Mouse (Mus musculus) embryonic facial prominence, embryonic 15.5 days (tissue): ENCODE measurements around the gene Slc22a5. TPM values are rescaled to one million over a fixed set of nuclear protein-coding genes. Genes with fewer than 3 reads are reported as not detected.

Experiments
- polyA plus RNA-seq: library from polyadenylated mRNA; unstranded; fragments of >200 nt; fragmentation: Nextera tagmentation; extraction: Ambion mirVana; gene quantifications from 2 replicates; pipeline ENCODE4 v1.2.1, GENCODE M21; 2015

Gene Slc22a5
- polyA plus RNA-seq, 1 experiment from 2014 or later = 8.5 TPM

Other genes starting within 250 kb of the Slc22a5 start
- gene Rad50, start 184.3 kb downstream of the Slc22a5 start, polyA plus RNA-seq = 24.6 and 28.8 TPM in 2 replicates
- gene Il5, start 170.9 kb downstream of the Slc22a5 start, polyA plus RNA-seq = not detected in 2 replicates
- gene Irf1, start 121.6 kb downstream of the Slc22a5 start, polyA plus RNA-seq = 14.8 and 16.2 TPM in 2 replicates
- gene Gm17334, start 118.5 kb downstream of the Slc22a5 start, polyA plus RNA-seq = 0.31 and 0.50 TPM in 2 replicates
- gene Gm12216, start 32.4 kb downstream of the Slc22a5 start, polyA plus RNA-seq = 1.3 and 1.6 TPM in 2 replicates
- 5.0 TPM in 2 replicates for gene Slc22a21, start 88.7 kb upstream of the Slc22a5 start, polyA plus RNA-seq
- 5.6 and 6.1 TPM in 2 replicates for gene Slc22a4, start 136.4 kb upstream of the Slc22a5 start, polyA plus RNA-seq
- 168 and 169 TPM in 2 replicates for gene Pdlim4, start 177.4 kb upstream of the Slc22a5 start, polyA plus RNA-seq
- gene P4ha2, start 208.4 kb upstream of the Slc22a5 start, polyA plus RNA-seq = 123 and 126 TPM in 2 replicates